Mouse (Mus musculus): ENCODE data around the gene Gm10277.

Gene Gm10277

GRCm38 (mm10) chr11:77795216-77795615, 7.7 kb upstream of the Gm10277 start:
- no peak for DNase-seq

- peak; percentile 96 for DNase-seq
Observed at GRCm38 (mm10) chr11:77793238-77793930, 5.8 kb upstream of the Gm10277 start.

GRCm38 (mm10) chr11:77792566-77792909, 5.0 kb upstream of the Gm10277 start:
- no peak for DNase-seq

- no peak for DNase-seq
Observed at GRCm38 (mm10) chr11:77791752-77792565, 4.4 kb upstream of the Gm10277 start.

DNA sequence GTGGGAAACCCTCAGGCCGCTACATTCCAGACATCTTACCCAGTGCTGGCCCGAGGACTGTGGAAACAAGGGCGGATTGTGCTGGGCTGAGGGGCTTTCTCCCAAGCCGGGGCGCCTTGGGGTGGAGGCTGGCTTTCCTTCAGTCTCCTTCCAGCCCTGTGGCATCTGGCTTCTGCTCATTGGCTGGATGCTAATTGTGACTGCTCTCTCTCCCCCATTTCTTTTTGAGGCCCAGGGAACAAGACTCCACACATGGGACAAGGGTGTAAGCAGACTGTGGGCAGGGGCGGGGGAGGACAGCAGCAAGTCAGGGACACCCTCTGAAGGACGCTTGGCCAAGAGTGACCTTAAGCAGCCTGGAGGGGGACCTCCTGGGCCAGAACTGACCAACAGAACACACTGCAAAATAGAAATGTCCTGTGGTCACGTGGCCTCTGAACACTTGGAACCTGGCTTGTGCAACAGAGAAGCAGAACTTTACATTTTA, 3.7 kb upstream of the Gm10277 start:
- DNase-seq: no peak

DNA sequence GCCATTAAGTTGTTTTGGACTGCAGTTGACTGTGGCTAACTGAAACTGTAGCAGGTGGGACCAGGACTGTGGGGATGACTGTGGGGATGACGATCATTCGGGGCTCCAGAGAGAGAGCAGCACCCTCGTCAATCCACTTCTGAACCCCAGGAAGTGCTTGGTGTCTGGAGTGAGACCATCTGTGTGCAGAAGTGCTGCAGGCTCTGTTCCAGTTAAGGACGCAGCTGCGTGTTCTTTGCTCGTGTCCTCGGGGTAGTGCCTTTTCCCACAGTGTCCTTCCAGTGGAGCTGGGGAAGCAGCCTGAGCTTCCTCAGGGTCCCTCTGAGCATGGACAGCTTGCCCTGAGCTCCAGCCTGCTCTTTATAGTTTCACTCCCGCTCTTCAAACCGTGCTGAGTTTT, 2.7 kb upstream of the Gm10277 start:
- DNase-seq: no peak

DNA sequence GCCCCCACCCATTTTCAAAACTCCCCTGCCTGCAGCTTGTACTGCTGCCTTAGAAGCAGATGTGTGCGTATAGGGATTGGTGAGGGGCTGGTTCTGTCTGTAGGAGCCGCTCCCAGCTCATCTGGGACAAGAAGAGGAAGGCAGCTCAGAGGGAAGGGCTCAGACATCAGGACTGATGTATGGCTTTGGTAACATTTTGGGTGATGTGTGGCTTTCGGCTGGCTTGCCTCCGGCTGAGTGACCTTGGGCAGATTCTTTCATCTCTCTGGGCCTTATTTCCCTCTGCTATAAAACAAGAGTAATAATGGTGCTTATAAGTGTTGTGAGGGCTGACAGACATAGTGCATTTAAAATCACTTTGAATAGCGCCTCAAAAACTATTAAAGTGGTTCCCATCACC, 2.0 kb upstream of the Gm10277 start:
- no peak for DNase-seq

DNA sequence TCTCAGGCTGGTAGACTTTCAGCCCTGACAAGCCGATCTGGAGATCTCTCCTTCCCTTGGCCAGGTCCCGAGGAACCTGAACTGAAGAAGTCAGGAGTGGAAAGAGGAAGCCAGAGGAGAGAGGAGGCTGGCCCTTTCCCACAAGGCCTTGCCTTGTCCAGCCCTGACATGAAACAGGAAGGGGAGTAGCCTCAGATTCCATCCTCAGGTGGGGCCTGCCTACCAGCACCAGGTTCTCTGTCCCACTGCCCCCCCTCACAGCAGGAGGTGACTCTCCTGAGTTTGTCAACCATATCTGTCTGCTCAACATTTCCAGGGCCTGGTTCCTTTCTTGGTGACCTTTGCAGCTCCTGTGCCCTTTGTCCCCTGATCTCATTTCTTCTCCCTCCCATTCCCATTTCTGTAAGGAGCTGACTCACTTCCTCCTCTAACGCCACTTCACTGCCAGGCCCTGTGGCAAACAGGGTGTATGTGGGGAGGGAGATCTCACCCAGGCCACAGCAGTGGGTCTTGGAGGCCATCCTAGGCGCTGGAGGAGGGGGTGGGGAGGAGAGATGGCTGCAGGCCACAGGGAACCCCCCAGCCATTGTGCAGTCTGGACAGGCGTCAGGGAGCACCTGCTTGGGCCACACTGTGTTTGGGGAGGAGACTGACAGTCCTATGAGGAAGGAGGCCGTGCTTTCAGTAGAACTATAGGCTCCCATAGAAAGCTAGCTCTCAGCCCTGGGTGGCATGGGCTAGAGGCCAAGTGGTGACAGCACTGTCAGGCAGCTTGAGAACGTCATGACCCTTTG, 1.6 kb downstream of the Gm10277 start:
- no peak for DNase-seq

DNA sequence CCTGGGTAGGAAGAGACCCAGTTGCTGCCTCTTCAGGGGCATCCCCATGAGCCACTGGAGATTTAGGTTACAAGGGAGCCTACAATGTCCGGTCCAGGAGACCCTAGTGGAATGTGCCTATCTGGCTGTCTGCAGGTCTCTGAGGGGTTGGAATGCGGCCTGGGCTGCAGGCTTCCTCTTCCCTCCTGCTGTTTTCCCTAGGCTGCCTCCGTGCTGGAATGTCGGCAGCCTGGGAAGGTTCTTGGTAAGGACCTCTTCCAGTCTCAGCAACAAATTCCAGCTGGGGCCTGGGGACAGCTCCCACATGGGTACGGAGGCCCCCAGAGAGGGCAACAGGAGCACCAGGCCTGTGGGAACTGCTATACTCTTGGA, 2.2 kb downstream of the Gm10277 start:
- DNase-seq: no peak

GRCm38 (mm10) chr11:77784894-77785293, 2.7 kb downstream of the Gm10277 start:
- no peak for DNase-seq

DNA sequence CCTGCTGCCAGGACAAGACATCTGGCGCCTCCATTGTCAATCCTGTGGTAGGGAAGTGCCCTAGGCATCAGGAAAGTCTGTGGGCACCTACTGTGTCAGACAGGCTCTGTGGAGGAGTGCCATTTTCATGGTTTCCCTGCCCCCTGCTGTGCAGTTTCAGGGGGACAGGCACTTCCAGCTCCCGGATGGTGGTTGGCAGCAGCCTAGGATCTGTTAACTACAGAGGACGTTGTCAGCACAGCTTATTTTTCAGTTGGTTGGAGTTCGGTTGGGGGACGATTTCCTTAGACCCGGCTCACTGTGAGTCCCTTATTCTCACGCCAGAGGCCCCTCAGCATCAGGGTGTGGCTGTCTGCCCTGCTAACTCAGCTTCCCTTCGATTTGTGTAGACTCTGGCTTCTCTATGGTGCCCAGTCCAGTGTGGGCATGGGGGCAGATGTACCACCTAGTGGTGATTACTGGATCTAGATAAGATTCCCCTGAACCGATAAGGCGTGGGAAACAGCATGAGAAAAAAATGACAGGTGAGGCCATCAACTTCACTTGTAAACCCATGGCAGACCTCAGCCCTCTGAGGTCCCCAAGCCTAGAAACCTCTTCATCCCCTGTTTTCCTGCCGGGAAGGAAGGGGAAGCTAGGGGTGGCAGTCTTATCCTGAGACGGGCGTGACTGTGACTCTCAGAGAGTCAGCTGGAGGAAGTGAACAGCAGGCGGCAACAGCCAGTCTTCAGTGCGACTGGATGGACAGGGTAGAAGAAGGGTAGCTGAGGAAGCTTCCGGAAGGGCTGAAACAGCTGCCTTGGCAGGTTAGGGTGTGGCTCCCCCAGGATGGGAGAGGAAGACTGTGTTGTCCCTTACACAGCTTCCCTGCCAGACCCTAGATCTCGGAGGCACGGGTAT, 3.5 kb downstream of the Gm10277 start:
- no peak for DNase-seq

- no peak for DNase-seq
Observed at GRCm38 (mm10) chr11:77783211-77783746, 4.3 kb downstream of the Gm10277 start.

GRCm38 (mm10) chr11:77782104-77782815, 5.3 kb downstream of the Gm10277 start:
- DNase-seq: no peak

GRCm38 (mm10) chr11:77781088-77781487, 6.5 kb downstream of the Gm10277 start:
- no peak for DNase-seq

DNA sequence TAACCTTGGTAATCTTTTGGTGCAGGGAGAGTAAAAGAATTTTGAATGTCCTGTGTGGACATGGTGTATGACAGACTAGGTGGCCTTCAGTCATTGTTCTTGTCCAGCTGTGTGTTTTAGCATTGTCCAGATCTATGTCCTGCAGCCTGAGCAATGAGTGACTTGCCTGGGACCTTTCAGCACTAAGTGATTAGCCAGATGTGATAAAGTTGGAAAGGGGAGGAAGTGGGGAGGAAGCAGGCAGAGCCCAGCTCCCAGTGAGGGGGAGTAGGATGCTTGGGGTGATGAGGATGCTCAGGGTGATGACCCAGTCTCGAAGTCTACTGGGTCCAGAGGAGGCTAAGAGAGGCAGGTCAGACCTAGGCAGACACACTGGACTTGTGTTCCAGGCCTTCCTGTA, 8.3 kb downstream of the Gm10277 start:
- no peak for DNase-seq

DNA sequence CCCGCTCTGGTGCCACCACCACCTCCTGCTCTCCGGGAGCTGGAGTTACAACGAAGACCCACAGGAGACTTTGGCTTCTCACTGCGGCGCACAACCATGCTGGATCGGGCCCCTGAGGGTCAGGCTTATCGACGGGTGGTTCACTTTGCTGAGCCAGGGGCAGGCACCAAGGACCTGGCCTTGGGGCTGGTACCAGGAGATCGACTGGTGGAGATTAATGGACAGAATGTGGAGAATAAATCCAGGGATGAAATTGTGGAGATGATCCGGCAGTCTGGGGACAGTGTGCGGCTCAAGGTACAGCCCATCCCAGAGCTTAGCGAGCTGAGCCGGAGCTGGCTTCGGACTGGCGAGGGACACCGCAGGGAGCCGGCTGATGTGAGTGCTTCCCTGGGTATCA, 9.6 kb downstream of the Gm10277 start:
- no peak for DNase-seq

GRCm38 (mm10) chr11:77777436-77777835, 10.1 kb downstream of the Gm10277 start:
- no peak for DNase-seq

- no peak for DNase-seq
Observed at GRCm38 (mm10) chr11:77775701-77776400, 11.7 kb downstream of the Gm10277 start.

DNA sequence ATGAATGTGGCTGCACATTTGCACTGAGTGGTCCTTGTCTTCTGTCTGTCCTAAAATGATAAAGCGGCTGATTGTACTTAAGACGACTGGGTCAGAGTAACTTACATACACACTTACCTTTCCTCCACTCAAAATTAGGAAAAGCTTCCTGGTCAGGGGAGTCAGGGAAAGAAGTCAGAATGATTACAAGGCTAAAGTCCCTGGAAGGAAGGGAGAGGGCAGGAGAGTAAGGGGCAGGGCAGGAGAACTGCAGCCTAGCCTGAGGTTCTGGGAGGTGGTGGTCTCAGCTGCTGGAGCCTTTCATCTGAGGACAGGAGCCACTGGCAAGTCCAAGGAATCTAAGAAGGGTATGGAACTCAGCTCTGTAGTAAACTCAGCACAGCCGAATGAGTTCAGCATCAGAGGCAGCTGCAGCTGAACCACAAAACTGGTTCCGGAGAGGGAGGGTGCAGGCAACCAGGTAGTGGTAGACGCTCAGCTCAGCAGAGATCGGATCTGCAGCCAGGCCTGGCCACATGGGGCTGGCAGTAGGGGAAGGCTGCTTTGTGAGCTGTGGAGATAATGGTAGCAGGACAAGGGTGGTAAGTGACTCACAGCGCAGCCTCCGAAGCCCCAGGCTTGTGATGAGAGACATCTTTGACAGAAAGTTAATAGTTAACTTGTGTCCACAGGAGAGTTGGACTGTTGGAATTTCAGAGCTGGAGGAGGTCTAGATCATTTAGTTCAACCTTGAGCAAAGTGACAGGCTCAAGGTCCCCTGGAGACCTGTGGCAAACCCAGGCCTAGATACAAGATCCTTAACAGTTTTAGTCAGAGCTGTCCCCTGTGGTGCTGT, 15.5 kb downstream of the Gm10277 start:
- no peak for DNase-seq

DNA sequence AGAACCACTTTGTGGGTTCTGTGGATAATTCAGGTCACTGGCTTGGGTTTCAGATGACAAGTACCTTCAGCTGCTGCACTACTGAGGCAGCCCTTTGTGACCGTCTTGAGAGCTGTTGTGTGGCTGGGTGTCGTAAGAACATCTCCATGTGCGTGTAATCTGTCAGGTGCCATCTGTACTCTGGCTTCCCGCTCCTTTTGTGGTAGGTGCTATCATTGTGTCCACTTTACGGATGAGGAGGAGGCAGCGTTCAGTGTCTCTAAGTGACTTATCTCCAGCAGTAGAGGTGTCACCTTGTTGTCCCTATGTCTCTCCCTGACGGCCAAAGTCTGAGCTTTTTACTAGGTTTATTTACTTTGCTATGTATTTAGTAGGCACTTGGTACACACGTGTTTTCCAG, 17.2 kb downstream of the Gm10277 start:
- no peak for DNase-seq
